Mouse (Mus musculus): ENCODE measurements around the gene Gtpbp2.

Gtpbp2 gene

DNA sequence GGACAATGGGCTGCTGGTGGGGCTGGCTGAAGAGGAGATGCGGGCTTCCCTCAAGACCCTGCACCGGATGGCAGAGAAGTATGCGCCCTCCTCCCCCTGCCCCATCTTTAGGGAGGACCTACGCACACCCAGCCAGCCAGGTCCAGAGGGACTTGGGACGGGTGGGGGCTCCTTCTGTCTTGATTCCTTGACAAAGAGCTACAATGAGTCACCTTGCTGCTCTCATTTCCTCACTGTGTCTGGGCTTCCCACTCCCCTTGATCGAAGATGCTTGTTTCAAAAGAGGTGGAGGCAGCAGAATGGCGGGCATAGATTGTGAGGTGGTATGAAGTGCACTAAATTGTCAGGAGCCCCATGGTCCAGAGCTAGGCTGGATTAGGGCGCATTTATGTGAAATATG lies 3.5 kb downstream of the Gtpbp2 start:
- ChIA-PET POLR2A (interaction anchor here in 3 of 4 experiments (0.6 to 3.7 kb wide), 5 partner anchors 11 to 432 kb away, joined by 3 to 20 read pairs (median 4); partner anchors contain the start of gene Mad2l1bp (in 1 of the 3)), CTCF (interaction anchor here in 1 of 4 experiments (0.5 kb wide), 1 partner anchor 63 kb away, joined by 8 read pairs; no protein-coding TSS in a partner anchor)

DNA sequence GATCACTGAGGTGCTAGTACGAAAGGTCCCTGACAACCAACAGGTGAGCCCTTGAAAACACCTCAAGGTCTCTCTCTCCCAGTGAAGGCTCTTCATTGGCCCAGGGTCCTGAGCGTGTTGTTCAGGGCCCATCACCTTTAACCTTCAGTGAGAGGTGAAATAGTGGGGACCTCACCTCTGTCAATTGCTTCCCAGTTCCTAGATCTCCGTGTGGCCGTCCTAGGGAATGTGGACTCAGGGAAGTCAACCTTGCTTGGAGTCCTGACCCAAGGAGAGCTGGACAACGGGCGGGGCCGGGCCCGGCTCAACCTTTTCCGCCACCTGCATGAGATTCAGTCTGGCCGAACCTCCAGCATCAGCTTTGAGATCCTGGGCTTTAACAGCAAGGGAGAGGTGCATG lies 4.0 kb downstream of the Gtpbp2 start:
- CTCF ChIA-PET: interaction anchor here in 1 of 4 experiments (0.5 kb wide), 1 partner anchor 62 kb away, joined by 8 read pairs; no protein-coding TSS in a partner anchor
- POLR2A ChIA-PET: interaction anchor here in 2 of 4 experiments (0.5 to 3.7 kb wide), 3 partner anchors 11 to 134 kb away, joined by 3 to 20 read pairs (median 4); partner anchors contain the start of gene Mad2l1bp (in 2 of the 2)

DNA sequence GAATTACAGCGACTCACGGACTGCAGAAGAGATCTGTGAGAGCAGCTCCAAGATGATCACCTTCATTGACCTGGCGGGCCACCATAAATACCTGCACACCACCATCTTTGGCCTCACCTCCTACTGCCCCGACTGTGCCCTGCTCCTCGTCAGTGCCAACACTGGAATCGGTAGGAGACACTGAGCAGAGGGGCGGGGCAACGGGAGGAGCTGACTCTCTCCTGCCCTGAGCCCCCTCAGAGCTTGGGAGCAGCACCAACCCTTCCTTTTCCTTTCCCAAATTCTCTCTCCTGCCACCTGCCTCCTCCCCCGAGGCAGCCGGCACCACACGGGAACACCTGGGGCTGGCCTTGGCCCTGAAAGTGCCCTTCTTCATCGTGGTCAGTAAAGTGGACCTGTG lies 4.6 kb downstream of the Gtpbp2 start:
- POLR2A ChIA-PET: interaction anchor here in 2 of 4 experiments (0.5 to 3.7 kb wide), 4 partner anchors 12 to 49 kb away, joined by 3 to 20 read pairs (median 8); partner anchors contain the start of gene Mad2l1bp (in 2 of the 2)
- CTCF ChIA-PET: no interaction called here

DNA sequence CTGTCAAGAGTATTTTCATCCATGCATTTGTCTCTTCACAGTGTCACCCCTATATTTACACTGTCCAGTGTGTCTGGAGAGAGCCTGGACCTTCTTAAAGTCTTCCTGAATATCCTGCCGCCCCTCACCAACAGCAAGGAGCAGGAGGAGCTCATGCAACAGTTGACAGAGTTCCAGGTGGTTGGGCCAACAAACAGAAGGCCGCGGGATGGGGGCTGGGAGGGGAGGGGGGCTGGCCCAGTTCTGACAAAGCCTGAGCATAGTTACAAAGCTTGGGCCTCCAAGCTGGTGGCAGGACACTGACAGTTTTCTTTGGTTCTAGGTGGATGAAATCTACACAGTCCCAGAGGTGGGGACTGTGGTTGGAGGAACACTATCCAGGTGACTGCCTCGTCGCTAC lies 5.4 kb downstream of the Gtpbp2 start:
- POLR2A ChIA-PET: interaction anchor here in 2 of 4 experiments (0.8 to 2.9 kb wide), 6 partner anchors 10 to 86 kb away, joined by 3 to 11 read pairs (median 4); partner anchors contain the start of gene Mad2l1bp (in 2 of the 2)
- CTCF ChIA-PET: interaction anchor here in 2 of 4 experiments (0.6 to 1.2 kb wide), 4 partner anchors 9 to 675 kb away, joined by 3 to 6 read pairs (median 4); no protein-coding TSS in a partner anchor

DNA sequence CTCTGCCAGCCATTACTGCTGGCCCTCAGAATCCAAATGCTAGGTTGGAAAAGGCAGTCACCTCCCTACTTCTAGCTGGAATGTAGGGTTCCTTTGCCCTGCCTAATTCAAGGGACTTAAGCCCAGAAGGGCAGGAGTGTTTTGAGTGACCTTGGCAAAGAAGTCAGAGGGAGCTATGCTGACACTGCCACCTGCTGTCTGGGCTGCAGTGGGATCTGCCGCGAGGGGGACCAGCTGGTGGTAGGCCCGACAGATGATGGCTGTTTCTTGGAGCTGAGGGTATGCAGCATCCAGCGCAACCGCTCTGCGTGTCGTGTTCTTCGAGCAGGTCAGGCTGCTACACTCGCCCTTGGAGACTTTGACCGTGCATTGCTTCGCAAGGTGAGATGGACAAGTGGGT lies 6.2 kb downstream of the Gtpbp2 start:
- ChIA-PET POLR2A (interaction anchor here in 3 of 4 experiments (0.9 to 2.9 kb wide), 9 partner anchors 9 to 436 kb away, joined by 3 to 11 read pairs (median 4); partner anchors contain the start of genes Mad2l1bp (in 2 of the 3), Polh (in 1 of the 3) and Xpo5 (in 1 of the 3)), CTCF (interaction anchor here (0.6 to 1.4 kb wide), 11 partner anchors 8 to 436 kb away, joined by 3 to 6 read pairs (median 3); partner anchors contain the start of genes 1600014C23Rik (in 1 of the 4), Mad2l1bp (in 1 of the 4) and Rsph9 (in 1 of the 4))

DNA sequence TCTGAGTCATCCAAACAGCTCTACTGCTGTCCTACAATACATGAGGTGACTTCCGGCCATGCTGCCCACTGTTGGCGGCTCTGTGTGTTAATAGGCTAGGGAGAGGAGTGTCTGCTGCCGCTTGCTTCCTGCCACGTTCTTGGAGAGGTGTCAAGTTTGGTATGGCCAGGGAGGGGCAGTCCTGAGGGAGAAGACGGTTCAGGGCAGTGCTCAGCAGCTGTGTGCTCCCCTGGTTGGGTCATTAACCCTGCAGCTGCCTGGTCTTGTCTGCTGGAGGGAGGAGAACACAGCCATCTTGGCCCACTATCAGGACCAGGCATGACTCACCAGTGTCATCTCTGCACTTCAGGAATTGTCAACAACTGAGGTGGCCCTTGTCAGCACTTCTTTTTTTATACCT lies 7.5 kb downstream of the Gtpbp2 start:
- POLR2A ChIA-PET: interaction anchor here in 3 of 4 experiments (0.6 to 2.9 kb wide), 6 partner anchors 8 to 72 kb away, joined by 3 to 11 read pairs (median 4); partner anchors contain the start of genes Mad2l1bp (in 2 of the 3), Polh (in 1 of the 3) and Xpo5 (in 1 of the 3)
- CTCF ChIA-PET: interaction anchor here in 1 of 4 experiments (0.6 to 1.4 kb wide), 4 partner anchors 36 to 437 kb away, joined by 3 to 5 read pairs (median 4); no protein-coding TSS in a partner anchor

DNA sequence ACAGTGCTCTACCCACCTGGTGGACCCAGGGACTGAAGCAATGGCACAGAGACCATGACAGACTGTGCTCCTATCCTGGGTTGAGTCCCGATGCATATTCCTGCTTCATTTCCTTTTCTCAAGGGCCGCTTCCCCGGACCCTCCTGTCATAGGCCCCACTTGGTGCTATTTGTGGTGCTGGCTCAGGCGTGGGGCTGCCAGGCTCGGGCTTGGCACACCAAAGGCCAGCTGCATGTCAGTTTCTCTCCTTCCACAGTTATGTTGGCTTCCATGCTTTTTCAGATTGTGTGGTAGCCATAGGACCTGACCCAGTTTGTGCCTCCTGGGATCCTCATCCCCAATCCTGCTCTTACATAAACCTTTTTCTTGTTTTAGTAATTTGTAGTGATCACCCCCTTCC lies 7.9 kb downstream of the Gtpbp2 start:
- POLR2A ChIA-PET: interaction anchor here in 3 of 4 experiments (1.0 to 2.4 kb wide), 5 partner anchors 9 to 74 kb away, joined by 3 to 6 read pairs (median 3); partner anchors contain the start of gene Mad2l1bp (in 1 of the 3)
- CTCF ChIA-PET: interaction anchor here in 1 of 4 experiments (0.9 to 1.3 kb wide), 3 partner anchors 420 to 438 kb away, joined by 3 to 5 read pairs (median 4); no protein-coding TSS in a partner anchor

DNA sequence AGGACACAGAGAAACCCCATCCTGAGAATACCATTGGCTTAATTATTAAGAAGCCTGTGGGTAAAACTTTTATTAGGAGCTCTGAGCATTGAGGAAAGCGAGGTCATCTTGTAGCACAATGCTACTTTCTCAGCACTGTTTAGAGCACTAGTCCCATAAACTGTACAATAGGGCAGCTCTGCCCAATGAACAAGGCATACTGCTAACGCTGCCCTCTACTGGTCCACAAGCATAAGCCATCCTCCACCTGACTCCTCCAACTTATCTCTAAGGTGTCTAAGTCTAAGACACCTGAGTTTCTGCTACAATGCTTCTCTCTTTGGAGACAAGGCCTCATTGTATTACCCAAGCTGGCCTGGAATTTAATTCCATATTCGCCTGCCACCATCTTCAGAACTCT lies 9.7 kb downstream of the Gtpbp2 start:
- POLR2A ChIA-PET: interaction anchor here in 3 of 4 experiments (0.5 to 5.5 kb wide), 18 partner anchors 8 to 424 kb away, joined by 3 to 30 read pairs (median 4); partner anchors contain the start of genes Gtpbp2 (in 2 of the 3), Abcc10 (in 1 of the 3) and Mad2l1bp (in 1 of the 3)
- CTCF ChIA-PET: interaction anchor here in 3 of 4 experiments (0.6 to 1.9 kb wide), 17 partner anchors 9 to 545 kb away, joined by 3 to 6 read pairs (median 3); partner anchors contain the start of genes Gtpbp2 (in 1 of the 3), Mad2l1bp (in 1 of the 3) and Vegfa (in 1 of the 3)

DNA sequence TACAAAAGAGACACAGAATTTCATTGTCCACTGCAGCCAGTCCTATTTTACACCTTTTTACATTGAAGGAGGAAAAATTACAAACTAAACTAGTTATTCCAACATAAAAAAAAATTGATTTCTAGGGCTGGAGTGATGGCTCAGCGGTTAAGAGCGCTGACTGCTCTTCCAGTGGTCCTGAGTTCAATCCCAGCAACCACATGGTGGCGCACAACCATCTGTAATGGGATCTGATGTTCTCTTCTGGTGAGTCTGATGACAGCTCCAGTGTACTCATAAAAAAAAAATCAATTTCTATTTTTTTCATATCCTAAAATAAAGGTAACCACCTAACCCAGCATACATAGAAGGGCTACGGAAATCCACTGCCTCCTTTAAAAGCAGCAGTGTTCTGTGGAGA lies 21.4 kb downstream of the Gtpbp2 start:
- ChIA-PET CTCF (interaction anchor here in 3 of 4 experiments (0.6 to 1.2 kb wide), 9 partner anchors 9 to 1284 kb away, joined by 3 to 4 read pairs (median 3); partner anchors contain the start of genes Cul9 (in 1 of the 3), Gtpbp2 (in 1 of the 3), Polh (in 1 of the 3) and Xpo5 (in 1 of the 3)), POLR2A (interaction anchor here in 3 of 4 experiments (0.6 to 4.3 kb wide), 7 partner anchors 8 to 449 kb away, joined by 3 to 23 read pairs (median 4); partner anchors contain the start of genes Polh (in 1 of the 3) and Xpo5 (in 1 of the 3))

DNA sequence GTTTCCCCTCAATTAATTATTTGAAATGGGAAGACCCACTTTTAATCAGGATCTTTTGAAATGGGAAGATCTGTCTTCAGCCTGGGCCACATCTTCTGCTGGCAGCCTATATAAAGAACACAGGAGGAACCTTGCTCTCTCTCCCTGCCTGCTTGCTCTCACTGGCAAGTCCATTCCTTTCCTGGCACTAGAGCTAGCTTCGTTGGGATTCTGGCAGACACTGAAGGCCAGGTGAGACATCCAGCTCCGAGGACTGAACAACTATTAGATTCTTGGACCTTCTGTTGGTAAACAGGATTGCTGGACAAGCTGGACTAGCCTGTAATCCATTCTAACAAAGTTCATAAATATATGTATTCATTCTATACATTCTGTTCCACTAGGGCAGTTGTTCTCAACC lies 28.0 kb downstream of the Gtpbp2 start:
- CTCF ChIA-PET: no interaction called here
- POLR2A ChIA-PET: no interaction called here

DNA sequence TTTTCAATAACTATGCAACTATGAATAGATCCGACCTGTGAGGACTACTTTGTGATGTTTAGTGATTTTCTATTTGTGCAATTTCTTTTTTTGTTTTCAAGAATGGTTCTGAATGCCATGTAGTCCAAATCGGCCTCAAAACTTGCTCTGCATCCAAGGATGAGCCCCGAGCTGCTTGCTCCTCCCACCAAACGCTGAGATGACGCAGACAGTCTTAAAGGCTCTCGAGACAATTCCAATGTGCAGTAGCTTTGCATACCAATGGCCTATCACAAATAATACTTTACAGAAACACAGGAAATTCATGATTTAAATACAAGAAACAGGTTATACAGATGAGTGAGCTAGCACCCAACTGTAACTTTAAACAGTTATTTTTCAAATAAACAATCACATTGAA lies 40.3 kb downstream of the Gtpbp2 start:
- POLR2A ChIA-PET: interaction anchor here in 3 of 4 experiments (0.6 to 4.0 kb wide), 15 partner anchors 9 to 74 kb away, joined by 3 to 26 read pairs (median 5); partner anchors contain the start of genes Polr1c (in 2 of the 3), Yipf3 (in 2 of the 3), Gtpbp2 (in 1 of the 3) and Mad2l1bp (in 1 of the 3)
- CTCF ChIA-PET: interaction anchor here in 3 of 4 experiments (0.6 to 0.7 kb wide), 3 partner anchors 26 to 65 kb away, joined by 3 to 4 read pairs (median 3); no protein-coding TSS in a partner anchor

DNA sequence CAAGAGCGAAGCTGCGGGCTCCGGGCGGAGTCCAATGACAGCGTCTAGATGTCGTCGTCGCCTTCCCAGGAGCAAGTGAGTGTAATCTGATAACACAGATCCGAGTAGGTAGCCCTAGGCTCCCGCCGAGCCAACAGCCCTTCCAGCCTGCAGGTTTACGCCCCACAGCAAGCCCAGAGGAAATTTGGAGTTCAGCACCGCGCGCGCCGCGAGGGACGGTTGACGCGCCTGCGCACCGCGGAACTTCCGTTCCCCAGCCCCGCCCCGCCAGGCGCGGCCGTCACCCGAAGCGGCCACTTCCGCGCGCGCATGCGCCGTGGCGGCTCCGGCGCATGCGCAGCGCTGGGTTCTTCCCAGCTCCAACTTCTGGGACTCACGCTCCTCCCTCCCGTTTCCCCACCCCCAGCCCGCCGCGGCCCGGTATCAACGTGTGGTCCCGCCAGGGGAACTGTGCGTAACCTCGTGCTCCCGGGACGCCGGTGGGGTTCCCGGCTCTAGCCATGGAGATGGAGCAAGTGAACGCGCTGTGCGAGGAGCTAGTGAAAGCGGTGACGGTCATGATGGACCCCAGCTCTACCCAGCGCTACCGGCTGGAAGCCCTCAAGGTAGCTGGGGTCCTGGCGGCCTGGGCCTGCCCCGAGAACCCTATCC lies 41.7 kb downstream of the Gtpbp2 start, which contains the start of the genes Polh and Xpo5:
Gene Polh, minus strand, starts transcription at position 225 of the 651 bp plus-strand sequence.
Gene Xpo5, plus strand, starts transcription at position 362 of the 651 bp plus-strand sequence.
- ChIA-PET CTCF (interaction anchor here in 3 of 4 experiments (0.6 to 1.8 kb wide), 9 partner anchors 20 to 467 kb away, joined by 3 to 18 read pairs (median 4); partner anchors contain the start of genes Abcc10 (in 1 of the 3) and Gtpbp2 (in 1 of the 3)), POLR2A (interaction anchor here (0.5 to 4.0 kb wide), 59 partner anchors 8 to 913 kb away, joined by 3 to 35 read pairs (median 5); partner anchors contain the start of genes Polr1c (in 3 of the 4), Yipf3 (in 3 of the 4), Gtpbp2 (in 2 of the 4) and Abcc10 (in 1 of the 4))

DNA sequence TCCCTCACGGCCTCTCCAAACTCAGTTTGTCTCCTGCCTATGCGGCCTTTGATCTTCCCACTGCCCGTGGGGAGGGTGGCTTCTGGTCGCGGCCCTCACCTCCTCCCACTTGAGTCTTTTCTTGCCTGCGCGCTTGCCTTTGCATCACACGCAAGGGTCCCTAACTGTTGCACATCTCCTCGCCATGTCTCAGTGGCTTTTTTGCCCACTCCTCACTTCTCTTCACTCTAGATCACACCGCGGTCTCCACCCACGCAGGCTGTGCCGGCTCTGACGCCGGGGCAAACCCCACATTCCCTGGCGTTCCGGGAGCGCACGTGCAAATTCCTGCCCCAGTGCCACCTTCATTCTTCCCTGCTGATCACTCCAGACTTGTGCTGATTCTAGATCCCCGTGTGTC lies 42.2 kb downstream of the Gtpbp2 start:
- ChIA-PET POLR2A (interaction anchor here (0.5 to 4.0 kb wide), 45 partner anchors 8 to 477 kb away, joined by 3 to 35 read pairs (median 5); partner anchors contain the start of genes Polr1c (in 3 of the 4), Yipf3 (in 3 of the 4), Abcc10 (in 1 of the 4) and Cul9 (in 1 of the 4)), CTCF (interaction anchor here in 3 of 4 experiments (0.6 to 1.8 kb wide), 9 partner anchors 21 to 468 kb away, joined by 3 to 5 read pairs (median 4); partner anchors contain the start of genes Abcc10 (in 1 of the 3) and Gtpbp2 (in 1 of the 3))

DNA sequence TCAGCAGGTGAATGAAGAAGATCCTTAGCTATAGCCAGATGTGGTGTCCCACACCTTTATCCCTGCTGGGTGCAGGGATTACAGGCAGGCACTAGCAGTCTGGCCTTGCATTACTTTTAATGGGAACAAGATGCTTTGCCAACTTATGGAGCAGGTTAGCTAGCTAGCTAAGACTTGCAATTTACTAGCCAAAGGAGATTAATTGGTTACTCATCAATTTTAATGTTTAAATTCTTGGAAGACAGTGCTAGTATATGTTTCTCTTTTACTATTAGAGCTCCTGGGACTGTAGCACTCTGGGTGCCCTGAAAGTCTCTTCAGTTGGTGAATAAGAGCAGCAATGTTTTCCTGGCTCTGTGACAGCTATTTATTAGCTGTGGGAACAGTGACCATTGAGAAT lies 45.8 kb downstream of the Gtpbp2 start:
- CTCF ChIA-PET: interaction anchor here in 1 of 4 experiments (1.2 kb wide), 1 partner anchor 74 kb away, joined by 3 read pairs; no protein-coding TSS in a partner anchor
- POLR2A ChIA-PET: interaction anchor here in 1 of 4 experiments (0.7 kb wide), 1 partner anchor 32 kb away, joined by 6 read pairs; no protein-coding TSS in a partner anchor

DNA sequence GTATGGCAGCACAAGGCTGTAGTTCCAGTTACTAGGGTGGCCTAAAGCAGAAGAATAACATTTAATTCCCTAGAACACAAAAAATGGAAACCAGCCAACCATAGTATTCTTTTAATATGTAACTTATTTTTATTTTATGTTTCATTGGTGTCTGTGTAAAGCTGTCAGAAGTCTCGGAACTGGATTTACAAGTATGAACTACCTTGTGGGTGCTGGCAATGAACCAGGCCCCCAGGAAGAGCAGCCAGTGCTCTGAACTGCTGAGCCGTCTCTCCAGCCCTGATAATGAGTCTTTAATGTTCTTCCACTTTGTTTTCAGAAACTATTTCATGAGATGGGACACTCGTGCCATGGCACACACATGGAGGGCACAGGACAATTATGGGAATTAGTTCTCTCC lies 49.7 kb downstream of the Gtpbp2 start:
- ChIA-PET POLR2A (interaction anchor here in 3 of 4 experiments (0.6 to 3.4 kb wide), 5 partner anchors 7 to 773 kb away, joined by 3 to 14 read pairs (median 3); partner anchors contain the start of genes Polh (in 2 of the 3) and Xpo5 (in 2 of the 3)), CTCF (interaction anchor here in 1 of 4 experiments (0.6 kb wide), 1 partner anchor 29 kb away, joined by 3 read pairs; no protein-coding TSS in a partner anchor)

All from embryonic stem cell, embryonic (primary cell).